Mouse (Mus musculus) adrenal gland, adult 8-10 months (tissue): Measurements from ENCODE around the gene Prepl. TPM values are rescaled to one million over a fixed set of nuclear protein-coding genes. Genes with fewer than 3 reads are reported as not detected.

Experiments
- DNase-seq: peaks from one replicate; pipeline ENCODE4 v3.0.0; 2022
- total RNA-seq, 4 experiments: library from RNA; stranded (reverse); gene quantifications; 2 replicates each; pipeline ENCODE4 v1.2.4; 2022

The Prepl gene
- total RNA-seq, 4 experiments from 2014 or later, result 42.9 to 59.3 (median 51.7) TPM

GRCm38 (mm10) chr17:85070658-85071057 lies 19.4 kb downstream of the Prepl start:
- no peak for DNase-seq

- no peak for DNase-seq
Observed at GRCm38 (mm10) chr17:85067331-85067730, 22.7 kb downstream of the Prepl start.

- DNase-seq, result no peak
Observed at GRCm38 (mm10) chr17:85063560-85063959, 26.5 kb downstream of the Prepl start.

- DNase-seq, result no peak
Observed at GRCm38 (mm10) chr17:85059136-85059535, 30.9 kb downstream of the Prepl start.

GRCm38 (mm10) chr17:85058276-85058675 lies 31.8 kb downstream of the Prepl start:
- no peak for DNase-seq

GRCm38 (mm10) chr17:85048379-85048778 lies 41.7 kb downstream of the Prepl start:
- no peak for DNase-seq

GRCm38 (mm10) chr17:85045160-85045559 lies 44.9 kb downstream of the Prepl start:
- no peak for DNase-seq

- no peak for DNase-seq
Observed at GRCm38 (mm10) chr17:85044466-85044865, 45.6 kb downstream of the Prepl start.

GRCm38 (mm10) chr17:85043404-85043816 lies 46.6 kb downstream of the Prepl start:
- DNase-seq, result no peak

- DNase-seq, result no peak
Observed at GRCm38 (mm10) chr17:85042419-85042818, 47.6 kb downstream of the Prepl start.

- no peak for DNase-seq
Observed at GRCm38 (mm10) chr17:85040913-85041312, 49.1 kb downstream of the Prepl start.

- DNase-seq, result no peak
Observed at GRCm38 (mm10) chr17:85038761-85039160, 51.3 kb downstream of the Prepl start.

GRCm38 (mm10) chr17:85038311-85038710 lies 51.7 kb downstream of the Prepl start:
- DNase-seq, result no peak

- DNase-seq, result no peak
Observed at GRCm38 (mm10) chr17:85037855-85038254, 52.2 kb downstream of the Prepl start.

- peak; percentile 29 for DNase-seq
Observed at GRCm38 (mm10) chr17:85034068-85034467, 56.0 kb downstream of the Prepl start.

- DNase-seq, result no peak
Observed at GRCm38 (mm10) chr17:85033087-85033486, 57.0 kb downstream of the Prepl start.

- DNase-seq, result no peak
Observed at GRCm38 (mm10) chr17:85030651-85031050, 59.4 kb downstream of the Prepl start.

- DNase-seq, result no peak
Observed at GRCm38 (mm10) chr17:85028797-85029196, 61.2 kb downstream of the Prepl start.

- DNase-seq, result no peak
Observed at GRCm38 (mm10) chr17:85028093-85028739, 61.8 kb downstream of the Prepl start, which contains the start of gene Slc3a1. Slc3a1 (plus strand) TSS chr17:85028376.

GRCm38 (mm10) chr17:85027247-85027646 lies 62.8 kb downstream of the Prepl start:
- no peak for DNase-seq

GRCm38 (mm10) chr17:85026436-85026835 lies 63.6 kb downstream of the Prepl start:
- DNase-seq, result no peak

GRCm38 (mm10) chr17:85025151-85025550 lies 64.9 kb downstream of the Prepl start:
- no peak for DNase-seq

GRCm38 (mm10) chr17:85024237-85024636 lies 65.8 kb downstream of the Prepl start:
- no peak for DNase-seq

- DNase-seq, result no peak
Observed at GRCm38 (mm10) chr17:85023247-85024167, 66.5 kb downstream of the Prepl start.
